Mouse (Mus musculus) thymus, postnatal 10 days (tissue): Measurements from ENCODE around the gene Zbtb38.

Experiments
- DNase-seq, 2 experiments: peaks; one replicate each; pipeline ENCODE4 v3.0.0; 2021; ENCODE audit warnings: low spot score in 2 of 2

Zbtb38 gene

DNA sequence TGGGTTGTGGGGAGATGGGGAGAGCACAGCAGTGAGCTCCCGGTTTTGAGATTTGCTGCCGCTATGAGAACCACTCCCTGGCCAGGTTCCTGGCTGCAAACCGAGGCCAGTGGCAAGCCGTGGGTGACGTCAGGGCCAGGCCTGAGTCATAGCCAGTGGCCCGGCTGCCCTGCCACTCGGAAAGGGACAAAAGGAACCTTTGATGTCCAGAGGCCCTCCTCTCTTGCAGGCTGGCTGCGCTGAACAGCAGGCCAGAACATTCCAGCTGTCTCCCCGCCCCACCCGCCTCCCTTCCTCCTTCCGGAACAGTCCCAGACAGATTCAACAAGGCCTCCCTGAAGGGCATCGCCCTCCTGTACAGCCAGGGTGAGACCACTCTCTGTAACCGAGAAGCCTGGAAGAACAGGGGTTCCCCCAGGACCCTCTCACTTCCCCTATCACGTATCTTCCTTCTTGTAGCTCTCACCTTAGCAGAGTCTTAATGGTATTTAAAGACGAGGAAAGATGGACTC, at the start of gene Zbtb38:
Zbtb38 (minus strand) TSS at position 229 of the 512 bp plus-strand sequence.
- no peak for DNase-seq

DNA sequence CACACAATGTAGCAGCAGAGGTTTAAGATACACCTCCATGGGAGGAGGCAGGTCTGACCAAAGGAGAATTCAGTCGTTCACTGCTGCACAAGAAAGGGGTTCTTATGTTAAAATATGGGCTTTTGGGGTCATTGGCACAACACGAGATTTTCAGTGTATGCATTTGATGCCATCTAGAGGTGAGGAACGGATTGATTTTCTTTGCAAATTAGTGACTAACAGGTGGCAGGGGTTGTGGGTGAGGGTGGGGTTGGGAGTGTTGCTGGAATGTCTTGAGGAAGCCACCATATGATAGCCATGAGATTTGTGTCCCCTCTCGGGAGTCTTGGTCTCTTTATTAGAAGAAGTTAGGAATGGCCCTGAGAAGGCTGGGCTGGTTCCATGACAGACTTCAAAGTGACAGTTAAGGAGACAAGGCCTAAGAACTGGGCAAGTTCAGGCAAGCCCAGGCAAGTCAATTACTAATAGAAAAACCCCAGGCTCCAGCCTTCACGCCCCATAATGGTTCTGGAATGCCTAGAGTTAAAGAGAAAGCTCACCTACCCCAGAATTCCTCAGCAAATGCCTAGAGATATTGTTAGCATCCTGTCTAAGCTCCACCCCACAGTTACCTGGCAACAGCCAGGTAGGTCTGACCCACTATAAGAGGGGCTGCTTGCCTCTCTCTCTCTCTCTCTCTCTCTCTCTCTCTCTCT, 47.6 kb upstream of the Zbtb38 start:
- DNase-seq, result no peak

DNA sequence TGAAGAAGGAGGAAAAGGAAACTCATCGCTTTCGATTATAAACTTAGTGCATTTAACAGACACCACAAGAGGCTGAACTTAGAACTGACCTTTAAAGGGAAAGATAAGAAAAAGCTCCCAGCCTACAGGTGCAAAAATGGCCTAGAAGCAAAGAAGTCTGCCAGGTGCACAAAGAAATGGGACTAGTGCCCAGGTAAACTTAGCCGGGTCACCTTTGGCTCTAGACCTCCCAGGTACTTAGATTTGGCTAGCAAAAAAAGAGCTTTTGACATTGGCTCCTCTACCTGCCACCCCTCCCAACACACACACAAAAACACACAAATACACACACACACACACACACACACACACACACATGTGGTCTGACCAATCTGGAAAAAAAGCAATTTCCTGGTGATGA, 44.7 kb upstream of the Zbtb38 start:
- DNase-seq, result no peak

DNA sequence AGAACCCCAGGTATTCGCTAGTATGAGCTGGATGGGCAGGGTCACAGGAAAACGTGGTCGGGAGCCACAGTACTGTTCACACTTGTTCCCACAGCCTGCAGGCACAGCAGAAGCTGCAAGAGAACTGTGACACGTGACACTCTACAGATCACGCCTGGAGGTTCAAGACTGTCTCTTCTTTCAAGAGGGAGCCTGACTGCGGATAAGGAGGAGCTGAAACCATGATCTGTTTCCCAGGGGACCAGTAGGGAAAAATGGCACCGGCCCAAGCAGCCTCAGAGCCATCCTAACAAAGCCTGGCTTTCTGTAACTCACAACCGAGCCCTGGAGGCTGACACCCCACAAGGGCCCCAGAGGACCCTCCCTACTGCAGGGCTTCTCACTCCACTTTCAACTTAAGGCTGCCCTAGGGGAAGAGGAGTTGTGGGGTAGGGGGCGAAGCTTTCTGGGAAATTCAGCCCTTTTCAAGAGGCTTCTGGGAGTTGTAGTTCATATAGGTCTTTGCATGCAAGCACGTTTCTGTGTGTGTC, 42.8 kb upstream of the Zbtb38 start:
- peak in 1 of 2 experiments; percentile 16 for DNase-seq

DNA sequence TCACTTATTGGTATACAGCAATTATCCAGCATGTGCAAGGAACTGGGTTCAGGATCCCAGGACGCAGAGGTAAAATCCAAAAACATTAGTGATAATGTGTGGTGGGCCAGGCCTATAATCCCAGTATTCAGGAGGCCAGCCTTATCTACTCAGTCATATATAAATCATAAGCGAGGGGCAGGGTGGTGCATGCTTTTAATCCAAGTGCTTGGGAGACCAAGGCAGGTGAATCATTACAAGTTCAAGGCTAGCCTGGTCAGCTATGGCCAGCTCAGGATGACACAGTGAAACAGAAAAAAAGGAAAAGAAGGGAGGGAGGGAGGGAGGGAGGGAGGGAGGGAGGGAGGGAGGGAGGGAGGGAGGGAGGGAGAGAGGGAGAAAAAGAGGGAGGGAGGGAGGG, 42.0 kb upstream of the Zbtb38 start:
- DNase-seq, result no peak

DNA sequence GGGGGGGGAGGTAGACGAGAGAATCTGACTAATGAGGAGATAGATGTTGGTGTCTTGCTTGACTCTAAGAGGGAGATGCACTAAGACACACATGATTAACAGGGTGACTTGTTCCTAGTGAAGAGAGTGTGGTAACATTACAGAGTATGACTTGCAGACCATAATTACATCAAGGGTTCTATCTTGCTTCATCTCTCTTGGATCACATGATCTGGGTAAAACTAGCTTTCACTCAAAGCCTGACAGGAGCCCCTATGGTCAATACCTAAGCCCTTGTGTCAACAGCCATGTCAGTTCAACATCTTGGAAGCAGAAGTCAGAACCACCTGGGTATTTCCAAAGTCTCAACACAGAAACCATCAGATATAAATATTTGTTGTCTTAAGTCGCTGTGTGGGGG, 39.9 kb upstream of the Zbtb38 start:
- DNase-seq, result no peak

DNA sequence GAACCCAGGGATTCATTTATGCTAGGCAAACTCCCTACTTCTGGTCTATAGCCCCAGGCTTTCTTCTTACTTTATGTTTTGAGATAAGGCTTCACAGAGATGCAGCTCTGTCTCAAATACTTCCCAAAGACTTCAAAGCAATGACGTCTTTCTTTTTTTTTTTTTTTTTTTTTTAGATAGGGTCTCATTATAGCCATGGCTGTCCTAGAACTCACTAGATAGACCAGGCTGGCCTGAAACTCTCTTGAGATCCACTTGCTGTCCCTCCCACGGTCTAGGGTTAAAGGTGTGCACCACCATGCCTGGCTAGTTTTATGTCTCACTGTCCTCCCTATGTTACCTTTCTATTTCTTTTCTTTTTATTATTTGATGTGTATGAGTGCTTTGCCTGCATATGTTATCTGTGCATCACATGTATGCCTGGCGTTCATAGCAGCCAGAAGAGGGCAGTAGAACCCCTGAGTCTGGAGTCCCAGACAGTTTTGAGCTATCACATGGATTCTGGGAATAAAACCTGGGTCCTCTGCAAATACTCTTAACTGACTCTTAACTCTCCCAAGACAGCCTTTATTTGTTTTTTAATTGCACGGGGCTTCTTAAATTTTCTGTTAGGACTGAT, 37.9 kb upstream of the Zbtb38 start:
- no peak for DNase-seq

DNA sequence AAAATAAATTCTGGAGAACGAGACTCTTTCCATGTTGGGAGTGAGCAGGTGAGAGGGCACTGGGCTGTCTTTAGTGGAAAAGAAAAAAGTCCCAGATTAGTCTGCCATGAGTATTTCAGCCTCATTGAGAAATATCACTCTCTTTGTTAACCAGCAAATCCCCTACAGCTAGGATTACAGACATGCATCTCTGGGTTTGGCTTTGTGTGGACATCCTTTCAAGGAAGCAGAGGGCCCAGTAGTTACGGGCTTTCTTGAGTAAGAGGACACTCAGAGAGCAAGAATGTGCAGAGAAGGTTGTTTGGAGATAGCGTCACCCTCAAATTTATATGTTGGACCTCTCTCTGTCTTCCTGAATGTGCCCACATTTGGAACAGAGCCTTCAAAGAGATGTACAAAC, 37.3 kb upstream of the Zbtb38 start:
- no peak for DNase-seq

DNA sequence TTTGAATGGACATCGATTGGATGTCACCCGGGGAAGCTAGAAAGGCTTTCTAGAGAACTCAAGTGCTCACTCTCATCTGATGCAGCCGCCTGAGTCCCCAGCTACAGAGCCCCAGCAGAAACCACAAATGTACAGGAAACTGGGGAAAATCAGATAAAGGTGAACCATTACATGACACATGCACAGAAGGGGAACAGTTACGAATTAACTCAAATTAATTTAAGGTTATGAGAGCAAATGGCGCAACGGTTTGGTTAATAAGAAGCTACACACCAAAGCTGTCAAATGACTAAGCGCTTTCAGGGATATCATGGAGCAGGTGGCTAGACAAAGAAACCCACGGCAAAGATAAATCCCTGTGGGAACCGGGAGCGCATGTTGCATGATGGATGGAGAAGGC, 35.2 kb upstream of the Zbtb38 start:
- peak in 1 of 2 experiments; percentile 12 for DNase-seq

DNA sequence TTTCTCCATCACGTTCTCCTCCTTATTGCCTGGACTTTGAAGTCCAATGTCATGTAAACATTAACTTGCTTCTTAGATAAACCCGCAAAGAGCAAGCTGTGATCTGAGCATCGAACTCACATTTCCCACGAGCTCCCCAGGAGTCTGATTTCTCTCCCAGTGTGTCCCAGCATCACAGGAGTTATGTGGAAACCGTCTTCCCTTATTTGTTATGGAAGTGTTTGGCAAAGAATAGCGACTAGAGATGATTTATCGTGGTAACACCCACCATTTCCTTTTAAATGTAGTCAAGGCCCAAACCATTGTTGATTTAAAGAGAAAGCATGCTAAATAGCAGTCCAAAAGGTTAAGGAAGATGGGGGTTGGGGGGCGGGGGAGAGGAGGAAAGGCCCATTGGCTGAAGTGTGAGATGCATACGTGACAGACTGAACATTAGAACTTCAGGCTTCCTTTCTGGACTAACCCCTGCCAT, 33.3 kb upstream of the Zbtb38 start:
- DNase-seq, result no peak

DNA sequence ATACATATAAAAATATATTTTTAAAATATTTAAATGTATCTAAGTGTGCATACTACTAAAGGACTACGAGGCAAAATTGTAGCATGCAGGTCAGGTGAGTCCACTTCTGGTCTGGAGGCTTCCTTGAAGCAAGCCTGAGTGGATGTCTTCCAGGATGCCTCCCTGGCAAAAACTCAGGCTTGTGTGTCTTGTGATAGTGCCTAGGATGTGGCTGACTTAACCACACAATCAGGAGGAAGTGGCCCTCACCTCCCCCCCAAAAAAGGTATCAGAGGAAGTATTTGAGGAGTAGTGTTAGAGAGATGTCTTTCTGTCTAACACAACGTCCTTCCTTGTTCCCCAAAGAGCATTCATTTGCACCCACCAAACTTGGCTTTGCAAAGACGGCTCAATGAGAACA, 32.6 kb upstream of the Zbtb38 start:
- DNase-seq, result peak in 1 of 2 experiments; percentile 18

DNA sequence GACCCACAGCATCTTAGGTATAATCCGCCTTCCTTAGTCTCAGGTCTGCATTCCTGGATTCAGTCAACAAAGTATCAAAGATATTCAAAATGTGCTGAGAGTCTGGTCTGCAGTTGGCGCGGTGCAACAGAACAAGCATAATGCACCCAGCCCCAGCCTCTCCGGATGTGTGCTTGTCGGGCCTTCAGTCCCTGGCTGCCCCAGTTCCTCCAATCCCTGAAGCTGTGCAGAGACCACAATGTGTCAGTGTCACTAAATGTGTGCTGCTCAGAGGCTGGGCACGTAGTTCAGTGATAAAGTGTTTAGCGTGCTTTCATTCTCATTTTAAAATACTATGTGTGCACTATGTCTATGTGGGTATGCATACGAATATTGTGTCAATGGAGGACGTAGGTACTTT, 31.0 kb upstream of the Zbtb38 start:
- DNase-seq, result peak in 1 of 2 experiments; percentile 10

DNA sequence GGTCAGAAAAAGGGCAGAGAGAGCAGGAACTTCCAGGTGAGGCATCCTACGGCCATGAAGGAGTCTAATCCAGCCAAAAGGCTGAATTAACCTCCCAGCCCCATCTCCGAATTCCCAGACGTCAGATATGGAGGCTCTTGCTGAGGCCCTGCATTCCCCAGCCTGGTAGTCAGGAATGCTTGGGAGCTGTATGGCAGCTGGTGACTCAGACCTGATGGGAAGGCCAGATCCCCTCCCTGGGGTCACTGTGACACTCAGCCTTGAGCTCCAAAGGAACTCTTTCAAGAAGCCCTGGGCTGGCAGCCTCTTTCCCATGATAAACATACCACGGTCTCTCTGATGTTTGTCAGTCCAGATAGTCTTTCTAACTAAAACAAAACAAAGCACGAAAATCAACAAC, 30.6 kb upstream of the Zbtb38 start:
- no peak for DNase-seq

DNA sequence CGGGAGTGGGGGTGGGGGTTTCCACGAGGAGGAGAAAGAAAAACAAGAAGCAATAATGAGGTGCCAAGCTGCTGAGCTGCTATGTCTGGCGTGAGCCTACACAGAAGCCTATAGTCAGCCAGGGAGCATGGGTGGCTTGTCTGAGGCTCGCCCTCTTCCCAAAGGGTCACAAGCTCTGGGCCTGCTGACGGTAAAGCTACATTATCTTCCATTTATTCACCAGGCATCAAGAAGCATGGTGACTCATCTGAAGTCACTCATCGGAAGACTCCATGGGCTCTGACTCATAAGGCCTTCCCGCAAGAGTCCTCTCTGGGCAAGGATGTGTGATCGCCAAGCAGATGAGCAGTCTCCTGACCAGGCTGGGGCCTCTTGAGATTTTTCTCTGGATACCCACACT, 29.4 kb upstream of the Zbtb38 start:
- no peak for DNase-seq

DNA sequence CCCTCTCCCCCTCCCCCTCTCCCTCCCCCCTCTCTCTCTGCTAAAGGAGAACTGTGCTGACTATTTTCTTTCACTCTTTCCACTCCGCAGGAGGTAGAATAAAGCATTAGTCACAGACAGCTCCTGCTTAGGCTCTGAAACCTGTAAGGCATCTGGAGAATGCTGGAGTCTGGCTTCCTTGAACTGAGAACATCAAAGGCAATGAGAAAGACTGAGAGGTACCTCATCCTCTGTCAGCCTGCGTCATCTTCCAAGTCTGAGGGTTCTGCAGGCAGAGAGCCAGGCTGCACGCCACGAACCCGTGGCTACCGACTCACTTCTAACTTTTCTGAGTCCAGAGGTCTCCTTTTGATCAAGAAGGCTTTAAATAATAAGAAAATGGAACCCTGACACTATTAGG, 20.5 kb upstream of the Zbtb38 start:
- DNase-seq, result no peak

DNA sequence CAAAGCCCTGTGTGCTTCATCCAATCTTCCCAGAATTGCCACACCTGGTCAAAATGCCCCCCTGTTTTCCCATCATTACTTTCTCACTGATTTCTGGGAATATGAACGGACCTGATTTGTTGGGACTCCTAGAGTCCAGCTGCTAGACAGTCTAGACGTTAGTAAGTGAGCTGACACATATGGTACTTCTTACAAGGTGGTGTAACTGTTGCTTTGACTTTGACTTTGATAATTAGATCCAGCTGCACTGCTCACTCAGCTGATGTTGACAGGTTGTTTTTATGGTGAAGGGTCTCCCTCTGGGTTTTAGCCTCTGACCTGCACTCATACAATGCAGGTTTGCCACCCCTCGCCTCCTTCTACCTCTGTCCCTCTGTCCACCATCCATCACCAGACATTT, 17.8 kb upstream of the Zbtb38 start:
- DNase-seq, result no peak

DNA sequence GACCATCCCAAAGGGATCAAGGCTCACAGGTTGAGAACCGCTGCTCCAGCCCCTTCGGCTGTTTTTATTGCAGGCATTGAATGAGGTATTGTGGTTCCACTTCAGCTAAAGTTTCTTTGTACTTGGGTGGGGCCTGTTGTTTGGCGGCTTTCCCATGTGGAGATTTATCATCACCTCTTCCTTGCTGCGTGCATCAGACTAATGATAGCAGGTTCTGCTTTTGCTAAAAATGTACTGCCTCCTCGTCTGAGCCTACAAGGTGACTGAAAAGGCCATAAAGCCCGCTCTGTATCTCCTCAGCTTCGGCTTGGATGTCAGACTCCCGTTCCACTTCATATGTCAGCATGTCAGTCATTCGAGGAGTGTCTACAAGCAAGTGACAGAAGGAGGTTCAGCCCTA, 17.0 kb upstream of the Zbtb38 start:
- no peak for DNase-seq

DNA sequence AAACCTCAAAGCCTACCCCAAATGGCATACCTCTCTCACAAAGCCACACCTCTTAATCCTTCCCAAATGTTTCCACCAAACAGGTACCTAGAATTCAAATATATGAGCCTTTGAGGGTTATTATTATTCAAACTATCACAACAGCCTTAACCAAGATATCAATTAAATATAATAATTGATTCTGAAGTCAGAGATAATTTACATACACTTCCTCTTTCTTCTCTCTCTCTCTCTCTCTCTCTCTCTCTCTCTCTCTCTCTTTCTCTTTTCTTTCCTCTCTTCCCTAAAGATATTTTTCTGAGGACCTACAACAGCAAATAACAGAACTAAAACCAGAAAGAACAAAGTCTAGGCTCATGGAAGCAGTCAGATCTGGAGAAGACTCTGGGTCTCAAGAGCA, 15.2 kb upstream of the Zbtb38 start:
- DNase-seq, result no peak

DNA sequence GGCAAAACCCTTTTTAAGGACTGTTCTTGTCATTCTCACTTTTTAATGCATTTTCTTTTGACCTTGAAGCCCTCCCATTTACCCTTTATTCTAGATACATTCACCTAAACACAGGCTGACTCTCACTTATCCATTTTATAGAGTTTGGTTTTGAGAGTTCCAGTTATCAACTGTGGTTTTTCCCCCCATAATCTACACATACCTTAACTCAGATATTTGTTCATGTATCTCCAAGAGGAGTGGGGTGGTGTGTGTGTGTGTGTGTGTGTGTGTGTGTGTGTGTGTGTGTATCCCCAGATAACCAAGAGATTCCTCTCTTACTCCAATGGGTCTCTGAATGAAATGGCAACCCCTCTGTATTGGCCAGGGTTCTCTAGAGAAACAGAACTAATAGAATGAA, 13.4 kb upstream of the Zbtb38 start:
- DNase-seq, result no peak

DNA sequence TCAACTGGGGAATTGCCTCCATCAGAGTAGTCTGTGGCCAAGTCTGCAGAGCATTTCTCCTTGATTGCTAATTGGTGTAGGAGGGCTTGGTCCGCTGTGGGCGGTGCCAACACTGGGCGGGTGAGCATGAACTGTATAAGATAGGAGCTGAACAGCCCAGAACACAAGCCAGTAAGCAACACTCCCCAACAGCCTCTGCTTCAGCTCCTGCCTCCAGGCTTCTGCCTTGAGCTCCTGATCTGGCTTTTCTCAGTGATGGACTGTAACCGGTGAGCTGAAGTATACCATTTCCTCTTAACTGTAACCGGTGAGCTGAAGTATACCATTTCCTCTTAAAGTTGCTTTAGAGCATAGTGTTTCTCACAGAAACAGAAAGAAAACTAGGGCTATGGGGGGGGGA, 12.8 kb upstream of the Zbtb38 start:
- DNase-seq, result no peak

DNA sequence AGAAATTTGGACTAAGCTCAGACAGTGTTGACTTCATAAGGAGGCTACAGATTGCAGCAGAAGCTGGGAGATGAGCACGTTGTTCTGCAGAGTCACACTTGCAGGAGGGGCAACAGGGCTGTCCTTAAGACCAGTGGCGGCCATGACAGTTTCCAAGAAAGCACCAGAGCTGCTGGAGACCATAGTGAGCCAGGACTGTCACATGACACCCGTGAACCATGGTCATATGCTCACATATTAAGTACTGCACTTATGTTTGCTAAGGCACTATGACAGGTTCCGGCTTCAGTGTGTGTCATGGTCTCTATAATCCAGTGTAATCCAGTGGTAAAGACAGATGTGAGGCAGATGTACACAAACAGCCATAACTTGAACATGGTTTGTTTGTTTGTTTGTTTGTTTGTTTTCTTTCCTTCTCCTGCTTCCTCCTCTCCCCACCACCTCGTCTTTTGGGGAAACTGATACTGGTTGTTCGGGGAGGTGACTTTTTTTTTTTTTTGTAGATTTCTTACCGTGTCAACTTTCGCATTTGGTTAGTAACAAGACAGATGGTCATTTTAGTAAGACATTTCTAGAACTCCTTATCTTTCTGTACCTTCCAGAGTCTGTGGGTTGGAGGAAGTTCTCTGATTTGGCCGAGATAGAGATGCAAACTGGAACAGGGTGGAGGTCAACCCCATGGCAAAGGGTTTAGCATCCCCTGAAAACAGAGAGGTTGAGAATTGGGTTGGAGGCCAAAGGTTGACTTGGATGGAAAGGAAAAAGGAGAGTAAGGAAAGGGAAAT, 11.4 kb upstream of the Zbtb38 start:
- DNase-seq, result no peak

DNA sequence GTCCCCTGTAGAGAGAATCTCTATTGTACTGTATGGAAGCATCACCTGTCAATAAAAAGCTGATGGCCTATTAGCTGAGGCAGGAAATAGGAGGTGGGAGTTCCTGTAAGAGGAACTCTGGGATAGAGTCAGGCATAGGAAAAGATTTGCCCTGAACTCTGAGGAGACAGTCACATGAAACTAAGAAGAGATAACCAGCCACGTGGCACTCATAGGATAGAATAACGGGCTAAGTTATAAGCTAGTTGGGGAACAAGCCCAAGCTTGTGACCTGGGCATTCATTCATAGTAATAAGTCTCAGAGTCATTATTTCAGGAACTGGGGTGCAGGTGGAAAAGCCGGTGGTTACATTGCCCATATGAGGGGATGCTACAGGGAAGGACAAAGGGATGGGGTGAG, 10.4 kb upstream of the Zbtb38 start:
- no peak for DNase-seq
